Mouse (Mus musculus): ENCODE data around the gene Abcc5. TPM values are rescaled to one million over a fixed set of nuclear protein-coding genes. Genes with fewer than 3 reads are reported as not detected.
A peak's percentile ranks its signal among the peaks of the same experiment; 100 is the strongest.

Gene Abcc5
- total RNA-seq, 2 experiments from 2014 or later: 56.2 to 58.6 TPM

GRCm38 (mm10) chr16:20357837-20358236 lies 68.4 kb downstream of the Abcc5 start:
- DNase-seq: no peak

- no peak for DNase-seq
Measured at GRCm38 (mm10) chr16:20354762-20355161, 71.4 kb downstream of the Abcc5 start.

GRCm38 (mm10) chr16:20354011-20354410 lies 72.2 kb downstream of the Abcc5 start:
- no peak for DNase-seq

- DNase-seq: no peak
Measured at GRCm38 (mm10) chr16:20345464-20345863, 80.7 kb downstream of the Abcc5 start.

GRCm38 (mm10) chr16:20338616-20339015 lies 87.6 kb downstream of the Abcc5 start:
- no peak for DNase-seq

GRCm38 (mm10) chr16:20334918-20335317 lies 91.3 kb downstream of the Abcc5 start:
- no peak for DNase-seq

- DNase-seq: no peak
Measured at GRCm38 (mm10) chr16:20328306-20328705, 97.9 kb downstream of the Abcc5 start.

- no peak for DNase-seq
Measured at GRCm38 (mm10) chr16:20325286-20325685, 100.9 kb downstream of the Abcc5 start, which contains the start of gene Cyp2ab1. TSS of gene Cyp2ab1 (minus strand) at chr16:20325404.

- DNase-seq: no peak
Measured at GRCm38 (mm10) chr16:20323907-20324306, 102.3 kb downstream of the Abcc5 start.

- no peak for DNase-seq
Measured at GRCm38 (mm10) chr16:20322274-20322673, 103.9 kb downstream of the Abcc5 start.

GRCm38 (mm10) chr16:20316770-20317169 lies 109.4 kb downstream of the Abcc5 start:
- no peak for DNase-seq

GRCm38 (mm10) chr16:20315266-20315665 lies 110.9 kb downstream of the Abcc5 start:
- DNase-seq: no peak

GRCm38 (mm10) chr16:20312272-20312671 lies 113.9 kb downstream of the Abcc5 start:
- no peak for DNase-seq

GRCm38 (mm10) chr16:20301770-20302649 lies 124.2 kb downstream of the Abcc5 start, which contains the start of gene Parl:
TSS of gene Parl (minus strand) at chr16:20302387.
- DNase-seq: peak; percentile 88

GRCm38 (mm10) chr16:20300076-20300475 lies 126.1 kb downstream of the Abcc5 start:
- DNase-seq: no peak

Other genes starting within 250 kb of the Abcc5 start
- gene Map6d1, start 185.0 kb downstream of the Abcc5 start, total RNA-seq (2021): 1 to 10 TPM; 1.5 TPM
- gene Parl, start 124.0 kb downstream of the Abcc5 start, total RNA-seq (2021): 100 to 1,000 TPM; 102 to 112 TPM
- gene Cyp2ab1, start 101.0 kb downstream of the Abcc5 start, total RNA-seq (2021): under 1 TPM in 1 of 2 experiments, not detected in 1; 0.18 TPM
- gene Eif2b5, start 72.4 kb upstream of the Abcc5 start, total RNA-seq (2021): 10 to 100 TPM; 55.9 to 59.8 TPM
- gene Dvl3, start 90.6 kb upstream of the Abcc5 start, total RNA-seq (2021): 10 to 100 TPM; 70.6 to 73.1 TPM
- 100 to 1,000 TPM; 283 to 296 TPM for gene Ap2m1, start 109.1 kb upstream of the Abcc5 start, total RNA-seq (2021)
- gene Abcf3, start 122.2 kb upstream of the Abcc5 start, total RNA-seq (2021): 10 to 100 TPM; 64.0 to 65.1 TPM
- not detected for gene Vwa5b2, start 163.1 kb upstream of the Abcc5 start, total RNA-seq (2021)
- gene Eef1akmt4, start 185.2 kb upstream of the Abcc5 start, total RNA-seq (2021): 1 to 10 TPM; 5.2 to 5.4 TPM
- not detected for gene Gm49333, start 185.2 kb upstream of the Abcc5 start, total RNA-seq (2021)
- 10 to 100 TPM; 13.6 to 14.6 TPM for gene Alg3, start 185.3 kb upstream of the Abcc5 start, total RNA-seq (2021)
- gene Camk2n2, start 194.9 kb upstream of the Abcc5 start, total RNA-seq (2021): 1 to 10 TPM; 2.0 TPM
- gene Ece2, start 203.4 kb upstream of the Abcc5 start, total RNA-seq (2021): 1 to 10 TPM in 1 of 2 experiments, under 1 TPM in 1; 0.93 to 1.4 TPM
- 100 to 1,000 TPM; 185 to 194 TPM for gene Psmd2, start 225.3 kb upstream of the Abcc5 start, total RNA-seq (2021)
- 100 to 1,000 TPM; 374 TPM for gene Eif4g1, start 241.9 kb upstream of the Abcc5 start, total RNA-seq (2021)

All from heart, postnatal 4 days (tissue).